Mouse (Mus musculus) thymus, postnatal 14 days (tissue): ENCODE measurements around the gene Plekhm1.
"Not testable (repeated sequence)": the region's sequence is repeated elsewhere in the genome, so short reads cannot be mapped to it uniquely, and the experiment has no call there.

ENCODE experiments used
- DNase-seq: peaks from one replicate; pipeline ENCODE4 v3.0.0; 2021

Plekhm1 gene

GRCm38 (mm10) chr11:103338119-103338518 is 74.4 kb downstream of the Plekhm1 start:
- DNase-seq, result no peak

GRCm38 (mm10) chr11:103337180-103337579 is 75.3 kb downstream of the Plekhm1 start:
- no peak for DNase-seq

DNA sequence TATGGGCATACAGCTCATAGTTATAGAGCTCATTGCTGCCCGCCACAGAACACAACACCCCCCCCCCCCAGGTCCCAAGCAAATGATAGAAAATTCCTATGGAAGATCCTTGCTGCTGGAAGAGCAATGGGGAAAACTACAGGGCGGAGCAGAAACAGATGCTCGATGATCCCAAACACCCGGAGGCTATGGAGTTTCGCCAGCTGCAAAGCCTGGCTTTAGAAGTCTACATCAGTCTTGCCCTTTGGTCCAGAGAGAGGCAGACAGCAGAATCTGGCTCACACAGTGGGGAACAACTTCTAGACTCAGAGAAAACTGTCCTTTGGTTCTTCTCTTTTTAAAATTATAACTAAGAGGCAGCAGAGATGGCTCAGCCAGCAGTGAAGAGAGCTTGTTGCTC is 76.9 kb downstream of the Plekhm1 start:
- DNase-seq, result no peak

GRCm38 (mm10) chr11:103334925-103335324 is 77.6 kb downstream of the Plekhm1 start:
- DNase-seq, result no peak

DNA sequence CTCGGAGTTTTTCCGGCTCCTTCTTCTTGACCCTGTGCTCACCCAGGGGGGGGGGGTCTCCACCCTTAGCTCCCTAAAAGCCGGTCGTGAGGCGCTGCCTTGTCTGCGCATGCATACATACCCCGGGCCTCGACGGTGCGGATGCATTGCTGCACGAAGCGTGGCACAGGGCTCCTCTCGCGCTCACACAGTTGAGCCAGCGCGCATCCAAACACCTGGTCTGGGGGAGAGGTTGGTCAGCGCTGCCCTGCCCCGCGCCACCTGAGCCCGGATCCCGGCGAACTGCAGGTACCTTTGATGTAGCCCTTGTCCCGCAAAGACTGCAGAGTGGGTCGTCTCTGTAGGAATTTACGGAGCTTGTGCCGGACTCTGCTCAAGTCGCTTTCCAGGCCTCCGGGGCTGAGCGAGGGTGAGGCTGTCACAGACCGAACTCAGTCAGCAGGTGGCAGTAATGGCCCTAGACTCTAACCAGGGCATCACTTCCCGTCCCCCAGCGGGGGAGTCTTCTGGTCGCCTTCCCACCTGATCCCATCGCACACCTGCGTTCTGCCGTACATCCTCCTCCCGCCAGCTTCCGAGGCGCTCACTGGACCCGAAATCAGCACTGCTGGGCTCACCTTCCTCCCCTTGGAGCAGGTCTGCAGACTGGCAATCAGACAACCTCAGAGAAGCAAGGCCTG is 78.6 kb downstream of the Plekhm1 start:
- no peak for DNase-seq

DNA sequence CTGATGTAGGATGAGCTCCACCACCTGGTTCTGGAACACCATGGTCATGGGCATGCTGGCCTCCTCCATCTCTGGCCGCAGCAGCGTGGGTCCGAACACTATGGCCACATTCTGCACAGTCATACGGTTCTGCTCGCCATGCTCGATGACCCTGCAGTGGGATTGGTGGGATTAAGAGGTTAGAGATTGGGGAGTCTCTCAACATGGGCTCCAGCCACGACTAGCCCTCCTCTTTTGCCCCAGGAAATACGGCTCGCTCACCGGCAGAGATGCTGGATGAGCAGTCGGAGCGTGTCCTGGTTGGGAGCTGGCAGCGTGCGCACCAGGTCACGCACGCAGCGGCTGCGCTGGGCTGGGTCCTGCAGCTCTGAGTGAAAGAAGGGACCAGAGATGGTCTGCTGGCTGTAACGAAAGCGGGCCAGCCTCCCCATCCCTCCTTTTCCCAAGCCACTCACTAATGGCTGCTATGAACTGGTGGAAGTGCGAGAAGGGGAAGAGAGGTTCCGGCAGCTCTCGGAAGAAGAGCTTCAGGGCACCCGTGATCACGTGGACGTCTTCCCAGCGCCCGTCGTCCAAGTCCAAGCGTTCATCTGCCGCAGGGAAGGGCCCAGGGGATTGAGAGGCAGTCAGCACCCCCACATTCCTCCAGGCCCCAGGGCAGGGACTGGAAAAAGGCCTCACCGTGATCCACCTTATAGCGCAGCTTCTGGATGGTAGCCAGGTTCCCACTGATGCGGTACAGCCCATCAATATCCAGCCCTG is 79.4 kb downstream of the Plekhm1 start:
- no peak for DNase-seq

DNA sequence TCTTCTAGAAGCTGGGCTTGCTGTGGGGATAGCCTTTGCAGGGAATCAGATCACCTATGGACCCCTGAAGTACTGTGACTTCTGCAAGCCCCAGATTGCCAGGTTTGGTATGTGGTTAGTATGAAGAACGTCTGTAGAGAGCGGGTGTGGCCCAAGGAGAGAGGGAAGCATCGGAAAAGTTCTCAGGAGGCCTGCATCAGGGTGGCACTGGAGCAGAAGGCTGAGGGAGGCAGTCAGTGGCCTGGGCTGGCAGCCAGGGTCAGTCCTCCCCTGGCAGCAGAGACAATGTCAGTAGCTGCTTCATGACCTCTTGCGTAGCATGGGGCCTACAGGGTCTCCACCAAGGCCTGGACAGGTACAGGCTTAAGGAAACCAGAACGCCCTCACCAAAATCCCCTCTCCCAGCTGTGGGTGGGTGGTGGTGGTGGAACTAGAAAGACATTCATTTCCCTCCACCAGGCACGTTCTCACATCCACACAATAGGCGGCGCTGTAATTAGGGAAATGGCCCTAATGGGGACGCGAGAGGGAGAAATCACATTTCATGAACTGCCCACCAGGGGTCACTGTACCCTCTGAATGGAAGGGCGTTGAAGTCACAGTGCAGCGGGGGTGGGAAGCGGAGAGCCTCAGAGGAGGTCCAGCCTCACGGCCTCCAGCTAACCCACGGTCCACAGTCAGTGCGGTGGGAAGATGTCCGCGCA is 80.1 kb downstream of the Plekhm1 start:
- peak; percentile 75 for DNase-seq

DNA sequence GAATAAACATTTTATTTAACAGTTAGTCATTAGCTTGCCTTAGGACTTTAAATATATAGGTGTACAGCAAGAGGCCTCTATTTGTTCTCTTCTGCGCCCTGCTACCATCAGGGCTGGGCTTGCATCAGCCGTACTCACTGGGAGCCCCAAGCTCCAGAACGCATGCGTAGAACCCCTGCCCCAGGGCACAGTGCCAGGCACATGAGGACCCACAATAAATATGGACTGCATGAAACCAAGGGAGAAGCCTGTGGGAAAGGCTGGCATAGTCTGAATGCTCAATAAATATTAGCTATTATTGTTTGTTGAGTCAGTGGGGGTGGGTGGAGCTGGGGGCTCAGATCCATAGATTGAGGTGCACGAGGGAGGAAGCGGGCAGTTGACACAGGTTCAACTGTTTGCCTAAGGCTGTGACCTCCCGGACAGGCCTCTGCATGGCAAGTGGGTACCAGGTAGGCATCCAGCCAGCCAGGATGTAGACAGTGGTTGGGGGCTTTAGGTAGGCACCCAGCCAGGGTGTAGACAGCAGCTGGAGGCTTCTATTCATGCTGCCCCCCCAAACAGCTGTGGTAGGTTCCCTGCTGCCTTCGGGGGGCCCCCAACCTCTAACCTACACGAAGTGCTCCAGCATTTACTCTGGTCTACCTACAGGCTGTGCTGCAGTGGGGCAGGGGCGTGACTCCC is 80.8 kb downstream of the Plekhm1 start:
- no peak for DNase-seq

DNA sequence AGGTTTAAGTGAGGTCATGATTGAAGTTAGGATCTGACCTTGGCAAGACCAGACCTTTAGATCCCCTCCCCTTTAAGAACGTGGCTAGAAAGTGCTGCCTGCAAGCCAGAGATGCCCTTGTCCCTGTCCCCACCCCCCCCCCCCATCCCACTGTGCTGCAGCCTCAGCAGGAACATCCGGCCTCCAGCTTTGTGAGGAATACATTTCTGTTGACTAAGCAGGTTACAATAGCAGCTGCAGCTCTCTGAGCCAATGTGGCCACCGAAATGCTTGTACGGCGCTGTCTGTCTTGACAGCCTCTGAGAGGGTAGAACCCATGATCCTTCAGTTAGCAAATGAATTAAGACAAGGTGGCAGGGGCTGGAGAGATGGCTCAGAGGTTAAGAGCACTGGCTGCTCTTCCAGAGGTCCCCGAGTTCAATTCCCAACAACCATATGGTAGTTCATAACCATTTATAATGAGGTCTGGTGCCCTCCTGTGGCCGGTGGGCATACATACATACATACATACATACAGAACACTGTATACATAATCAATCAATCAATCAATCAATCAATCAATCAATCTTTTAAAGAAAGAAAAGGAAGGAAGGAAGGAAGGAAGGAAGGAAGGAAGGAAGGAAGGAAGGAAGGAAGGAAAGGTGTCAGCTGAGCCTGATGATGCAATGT is 81.7 kb downstream of the Plekhm1 start:
- no peak for DNase-seq

DNA sequence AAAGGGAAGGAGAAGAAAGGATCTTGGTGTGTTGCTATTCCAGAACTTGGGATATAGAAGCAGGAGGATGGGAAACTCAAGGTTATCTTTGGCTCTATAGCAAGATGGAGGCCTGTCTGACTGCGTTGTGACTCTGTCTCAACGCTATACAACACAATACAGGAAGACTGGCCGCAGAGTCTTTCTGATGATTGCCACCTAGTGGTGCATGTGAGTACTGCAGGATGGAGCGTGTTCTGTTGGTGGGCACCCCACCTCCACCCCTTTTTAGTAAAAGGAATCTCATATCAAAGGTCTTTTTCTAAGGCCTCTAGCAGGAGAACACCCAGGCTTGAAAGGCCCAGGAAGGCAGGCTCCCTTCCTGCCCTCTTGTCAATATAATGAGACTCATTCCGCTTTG is 85.5 kb downstream of the Plekhm1 start:
- DNase-seq, result peak; percentile 89

GRCm38 (mm10) chr11:103325172-103325571 is 87.3 kb downstream of the Plekhm1 start:
- peak; percentile 77 for DNase-seq

DNA sequence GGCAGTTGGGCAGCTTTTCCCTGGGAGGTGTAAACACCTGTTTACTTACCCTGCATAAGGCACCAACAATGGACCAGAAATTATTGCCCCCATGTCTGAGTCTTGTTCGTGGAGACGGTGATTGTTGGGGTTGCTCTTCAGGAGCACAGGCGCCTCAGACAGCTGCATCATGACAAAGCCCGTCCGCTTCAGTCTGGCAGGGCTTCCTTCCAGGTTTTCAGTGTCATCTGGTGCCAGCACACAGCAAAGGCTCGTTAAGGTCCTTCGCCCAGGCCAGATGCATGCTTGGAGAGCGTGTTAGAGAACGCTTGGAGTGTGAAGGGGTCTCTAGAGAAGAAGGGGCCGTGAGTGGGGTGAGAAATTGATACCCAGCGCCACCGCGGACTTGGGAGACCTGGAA is 87.8 kb downstream of the Plekhm1 start:
- no peak for DNase-seq

DNA sequence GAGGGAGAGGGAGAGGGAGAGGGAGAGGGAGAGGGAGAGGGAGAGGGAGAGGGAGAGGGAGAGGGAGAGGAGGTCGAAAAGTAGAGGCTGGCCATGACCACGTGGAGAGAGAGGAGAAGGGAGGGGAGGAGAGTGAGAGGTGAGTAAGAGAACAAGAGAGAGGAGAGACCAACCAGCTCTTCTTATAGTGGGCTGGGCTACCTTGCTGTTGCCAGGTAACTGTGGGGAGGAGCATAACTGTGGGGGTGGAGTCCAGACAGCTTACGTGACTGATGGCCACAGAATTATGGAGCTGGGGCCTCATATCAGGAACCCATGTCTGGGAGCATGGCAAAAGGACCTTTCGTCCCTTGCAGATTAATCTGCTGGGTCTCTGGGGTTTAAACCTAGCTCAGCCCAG is 89.7 kb downstream of the Plekhm1 start:
- not testable (repeated sequence) for DNase-seq

DNA sequence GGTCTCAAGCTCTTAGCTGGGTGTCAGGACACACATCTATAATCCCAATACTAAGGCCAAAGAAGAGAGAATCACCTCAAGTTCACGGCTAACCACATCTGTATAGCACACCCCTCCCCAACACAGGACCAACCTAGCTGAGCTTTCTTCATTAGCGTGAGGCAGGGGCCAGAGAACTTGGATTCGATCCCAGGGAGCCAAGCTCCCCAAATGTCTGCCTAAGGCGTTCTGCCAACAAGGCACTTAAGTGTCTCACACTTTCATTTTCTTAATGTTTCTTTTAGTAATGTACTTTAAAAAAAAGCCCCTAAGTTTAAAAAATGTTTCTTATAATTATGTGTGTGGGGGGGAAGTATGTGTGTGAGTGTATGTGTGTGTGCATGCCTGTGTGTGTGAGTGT is 91.8 kb downstream of the Plekhm1 start:
- DNase-seq, result no peak

DNA sequence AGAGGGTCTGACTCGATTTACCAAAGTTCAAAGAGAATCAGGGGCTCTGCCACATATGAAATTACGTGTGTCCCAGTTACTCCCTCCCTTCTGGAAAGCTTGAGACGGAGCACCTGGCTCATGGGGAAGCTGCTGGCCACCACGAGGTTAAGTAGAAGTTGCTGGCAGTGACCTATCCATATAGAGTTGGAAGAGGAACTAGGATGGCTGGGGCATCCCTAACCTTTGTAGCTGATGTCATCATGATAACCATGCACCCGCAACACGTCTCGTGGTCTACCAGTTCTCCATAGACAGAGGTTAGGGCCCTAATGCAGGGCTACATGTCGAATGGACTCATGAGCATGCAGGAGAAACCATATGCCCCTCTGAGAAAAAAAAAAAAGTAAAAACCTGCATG is 92.3 kb downstream of the Plekhm1 start:
- DNase-seq, result no peak

- no peak for DNase-seq
Observed at GRCm38 (mm10) chr11:103318042-103318441, 94.4 kb downstream of the Plekhm1 start.

- no peak for DNase-seq
Observed at GRCm38 (mm10) chr11:103315379-103315778, 97.1 kb downstream of the Plekhm1 start.

- no peak for DNase-seq
Observed at GRCm38 (mm10) chr11:103314736-103315374, 97.6 kb downstream of the Plekhm1 start.
